Mouse (Mus musculus) ES-E14 (cell line): ENCODE measurements around the gene Arih2. TPM values are rescaled to one million over a fixed set of nuclear protein-coding genes. Genes with fewer than 3 reads are reported as not detected.

Experiments
- DNase-seq: peaks from one replicate; pipeline ENCODE4 v3.0.0-alpha.2; 2013; ENCODE audit warnings: low read depth, low spot score
- H3K27ac ChIP-seq: 2 replicates; pipeline ENCODE4 v1.5.1; 2012; ENCODE audit warnings: low read depth, mild to moderate bottlenecking, low read length, moderate library complexity, mixed read lengths; ENCODE audit not compliant: poor library complexity, insufficient read depth, severe bottlenecking
- H3K36me3 ChIP-seq: 2 replicates; pipeline ENCODE4 v1.6.1; 2012; ENCODE audit warnings: mild to moderate bottlenecking, low read length, moderate library complexity, mixed read lengths; ENCODE audit not compliant: control insufficient read depth, poor library complexity, insufficient read depth, severe bottlenecking
- H3K4me1 ChIP-seq, 2 experiments: fragments of 150-350 bp in 1 of 2; sonication (generic) in 1 of 2; 2 replicates each; pipeline ENCODE4 v1.6.1; 2012; ENCODE audit warnings: low read length in 2 of 2, mild to moderate bottlenecking in 1 of 2, mixed read lengths in 1 of 2; ENCODE audit not compliant: control insufficient read depth in 2 of 2, insufficient read depth in 2 of 2, poor library complexity in 1 of 2
- H3K4me3 ChIP-seq, 2 experiments: fragments of 150-350 bp in 1 of 2; sonication (generic) in 1 of 2; 2 replicates each; pipeline ENCODE4 v1.5.1; 2012; ENCODE audit warnings: low read length in 2 of 2, low read depth in 1 of 2, mild to moderate bottlenecking in 1 of 2, mixed read lengths in 1 of 2; ENCODE audit not compliant: insufficient read depth in 1 of 2, poor library complexity in 1 of 2, severe bottlenecking in 1 of 2
- H3K9ac ChIP-seq: 2 replicates; pipeline ENCODE4 v1.6.1; 2012; ENCODE audit warnings: low read depth, mild to moderate bottlenecking, low read length, mixed read lengths; ENCODE audit not compliant: poor library complexity, insufficient read depth, severe bottlenecking
- H3K9me3 ChIP-seq: fragments of 150-350 bp; sonication (generic); 2 replicates; pipeline ENCODE4 v1.6.1; 2012; ENCODE audit warnings: low read depth, mild to moderate bottlenecking, low read length; ENCODE audit not compliant: control insufficient read depth, insufficient read depth
- CHD2 ChIP-seq: IDR thresholded peaks from 2 replicates; pipeline ENCODE4 v1.6.1; 2014; ENCODE audit warnings: mild to moderate bottlenecking, low read depth, low read length, inconsistent platforms
- HCFC1 ChIP-seq: IDR thresholded peaks from 2 replicates; pipeline ENCODE4 v1.6.1; 2012; ENCODE audit warnings: low read length, inconsistent platforms, borderline replicate concordance; ENCODE audit not compliant: insufficient read depth
- MAFK ChIP-seq: IDR thresholded peaks from 2 replicates; pipeline ENCODE4 v1.6.1; 2014; ENCODE audit warnings: mild to moderate bottlenecking, low read depth, low read length, inconsistent platforms; ENCODE audit not compliant: insufficient read depth
- ZC3H11A ChIP-seq: IDR thresholded peaks from 2 replicates; pipeline ENCODE4 v1.6.1; 2012; ENCODE audit warnings: low read depth, mild to moderate bottlenecking, inconsistent platforms, low read length, borderline replicate concordance
- ZNF384 ChIP-seq: IDR thresholded peaks from 2 replicates; pipeline ENCODE4 v1.6.1; 2012; ENCODE audit warnings: low read depth, low read length, inconsistent platforms
- in situ Hi-C, 2 experiments: fragments of 600-800 bp; cut with MboI; formaldehyde crosslinking; loops; one replicate each; pipeline ENCODE4 v1.15.1; 2025; ENCODE audit warnings: low sequenced_read_pairs in 2 of 2, inconsistent platforms in 1 of 2; ENCODE audit not compliant: unreplicated experiment in 2 of 2
- total RNA-seq: library from RNA; depleted of rRNA; stranded (reverse); fragments of 300-350 nt; gene quantifications from 2 replicates; pipeline ENCODE4 v1.2.3, GENCODE M21; 2012

The Arih2 gene
- total RNA-seq, 1 experiment = 128 TPM

DNA sequence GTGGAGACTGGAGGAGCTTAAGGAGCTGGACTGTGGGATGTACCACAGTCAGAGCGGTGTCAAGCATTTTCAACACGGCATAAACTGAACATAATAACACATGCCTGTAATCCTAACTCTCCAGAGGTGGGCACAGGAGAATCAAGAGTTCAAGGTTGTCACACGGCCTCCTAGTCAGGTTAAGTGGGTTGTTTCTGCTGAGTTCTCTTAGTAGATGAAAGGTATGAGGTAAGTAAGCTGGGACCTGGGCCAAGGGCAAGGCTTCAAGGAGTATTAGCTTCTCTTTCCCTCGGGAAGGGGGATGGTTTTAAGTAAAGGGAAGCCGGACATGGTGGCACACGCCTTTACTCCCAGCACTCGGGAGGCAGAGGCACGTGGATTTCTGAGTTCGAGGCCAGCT is 39.3 kb upstream of the Arih2 start:
- Histone ChIP-seq H3K27ac (no peak overlapping the region), H3K4me1 (peaks cover 0 to 3% of the 10 kb centered on the region in 2 experiments; a peak in 2 of 4 replicates), H3K4me3 (no peak overlapping the region), H3K9ac (no peak overlapping the region), H3K9me3 (no peaks in the 10 kb centered on the region), H3K36me3 (0 out of 2 replicates have a peak, but pooled peaks cover 2% of the 10 kb centered on the region)
- TF ChIP-seq MAFK = no peak
- TF ChIP-seq ZC3H11A = no peak
- no peak for TF ChIP-seq ZNF384
- no peak for TF ChIP-seq CHD2
- no peak for TF ChIP-seq HCFC1
- in situ Hi-C loops = no loop called here
- DNase-seq = no peak

GRCm38 (mm10) chr9:108687686-108688085 is 38.5 kb upstream of the Arih2 start:
- peaks cover 2% of the 10 kb centered on the region; the same call in 1 of the 2 replicates for H3K36me3 ChIP-seq
- no peak overlapping the region for H3K9ac ChIP-seq
- H3K27ac ChIP-seq = no peak overlapping the region
- no peak for DNase-seq
- in situ Hi-C loops = no loop called here
- no peak overlapping the region for H3K4me3 ChIP-seq
- peaks cover 0 to 3% of the 10 kb centered on the region in 2 experiments; a peak in 1 of 4 replicates for H3K4me1 ChIP-seq
- TF ChIP-seq ZNF384 (no peak), HCFC1 (no peak), CHD2 (no peak), ZC3H11A (no peak), MAFK (no peak)
- no peaks in the 10 kb centered on the region for H3K9me3 ChIP-seq

DNA sequence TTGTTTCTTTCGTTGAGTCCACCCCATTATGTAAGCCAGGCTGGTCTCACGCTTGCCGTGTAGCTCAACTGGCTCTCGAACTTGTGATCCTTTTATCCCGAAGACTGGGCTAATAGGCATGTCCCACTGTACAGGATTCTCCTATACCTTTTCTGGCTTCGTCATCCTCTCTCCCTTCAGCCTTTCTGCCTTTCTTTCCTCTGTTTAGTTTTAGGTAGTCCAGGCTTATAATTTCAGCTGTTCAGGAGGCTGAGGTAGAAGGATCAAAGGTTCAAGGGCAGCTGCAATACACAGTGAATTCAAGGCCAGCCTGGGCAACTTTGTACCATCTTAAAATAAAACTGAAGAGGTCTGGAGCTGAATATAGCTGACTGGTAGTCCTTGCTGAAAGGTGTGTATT is 38.0 kb upstream of the Arih2 start:
- Histone ChIP-seq H3K36me3 (peaks cover 7% of the 10 kb centered on the region), H3K27ac (no peak overlapping the region), H3K9ac (no peak overlapping the region), H3K4me1 (peaks cover 0 to 3% of the 10 kb centered on the region in 2 experiments; a peak in 1 of 4 replicates), H3K9me3 (no peaks in the 10 kb centered on the region), H3K4me3 (no peak overlapping the region)
- DNase-seq = no peak
- in situ Hi-C loops = no loop called here
- TF ChIP-seq MAFK (no peak), ZNF384 (no peak), ZC3H11A (no peak), CHD2 (no peak), HCFC1 (no peak)

DNA sequence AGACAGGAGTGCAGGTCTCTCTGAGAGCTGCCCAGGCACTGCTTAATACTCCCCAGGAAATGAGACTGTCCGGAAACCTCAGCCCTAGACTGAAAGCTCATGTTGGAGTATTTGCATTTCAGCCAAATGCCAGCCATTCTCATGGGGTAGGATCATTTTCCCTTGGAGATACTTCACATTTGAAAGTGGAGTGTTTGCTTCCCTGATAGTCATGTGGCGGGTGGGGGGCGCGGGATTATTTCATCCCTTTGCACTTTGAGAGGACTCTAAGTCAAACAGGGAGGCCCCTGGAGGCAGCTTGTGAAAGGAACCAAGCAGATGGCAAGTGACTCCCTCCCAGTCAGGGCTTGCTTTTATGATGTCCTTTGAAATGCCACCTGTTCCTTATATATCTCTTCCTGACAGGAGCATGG is 37.3 kb upstream of the Arih2 start:
- DNase-seq = no peak
- no peak overlapping the region for H3K4me3 ChIP-seq
- in situ Hi-C loops = no loop called here
- no peak for TF ChIP-seq CHD2
- no peak for TF ChIP-seq HCFC1
- no peak for TF ChIP-seq MAFK
- no peak for TF ChIP-seq ZC3H11A
- no peak for TF ChIP-seq ZNF384
- no peaks in the 10 kb centered on the region for H3K9me3 ChIP-seq
- peaks cover 0 to under 1% of the 10 kb centered on the region in 2 experiments; a peak in 1 of 4 replicates for H3K4me1 ChIP-seq
- no peak overlapping the region for H3K9ac ChIP-seq
- H3K27ac ChIP-seq = no peak overlapping the region
- H3K36me3 ChIP-seq = peaks cover 9% of the 10 kb centered on the region
